Mouse (Mus musculus) heart, embryonic 13.5 days (tissue): ENCODE measurements at regions not wholly inside any gene's neighbourhood (a gene's known extent, or its start where the extent isn't known, plus 50 kb on each side); places are given as distances from the start of the nearest gene placed in this dataset.

Experiments
- ATAC-seq: fragments of 200-750 bp; cut with Nextera tagmentation; 2 replicates; pipeline ENCODE4 v1.8.0; 2017; ENCODE audit warnings: moderate TSS enrichment; ENCODE audit not compliant: insufficient number of reproducible peaks, low FRiP score, low TSS enrichment; ENCODE audit errors: extremely low read depth
- H3K27ac ChIP-seq: fragments of 300-500 bp; sonication (generic); replicated peaks from 2 replicates; pipeline ENCODE4 v1.5.1; 2015; ENCODE audit warnings: moderate library complexity, mild to moderate bottlenecking, inconsistent platforms
- H3K27me3 ChIP-seq: fragments of 300-500 bp; sonication (generic); replicated peaks from 2 replicates; pipeline ENCODE4 v1.6.1; 2015; ENCODE audit warnings: mild to moderate bottlenecking, inconsistent platforms
- H3K36me3 ChIP-seq: fragments of 300-500 bp; sonication (generic); 2 replicates; pipeline ENCODE4 v1.6.1; 2015; ENCODE audit warnings: mild to moderate bottlenecking, inconsistent platforms
- H3K4me1 ChIP-seq: fragments of 300-500 bp; sonication (generic); 2 replicates; pipeline ENCODE4 v1.6.1; 2015; ENCODE audit warnings: inconsistent platforms
- H3K4me2 ChIP-seq: fragments of 300-500 bp; sonication (generic); 2 replicates; pipeline ENCODE4 v1.6.1; 2015; ENCODE audit warnings: inconsistent platforms, mild to moderate bottlenecking, moderate library complexity
- H3K4me3 ChIP-seq: fragments of 300-500 bp; sonication (generic); 2 replicates; pipeline ENCODE4 v1.5.1; 2015; ENCODE audit warnings: moderate library complexity, mild to moderate bottlenecking, inconsistent platforms
- H3K9ac ChIP-seq: fragments of 300-500 bp; sonication (generic); 2 replicates; pipeline ENCODE4 v1.6.1; 2015; ENCODE audit warnings: inconsistent platforms, mild to moderate bottlenecking, moderate library complexity
- H3K9me3 ChIP-seq: fragments of 300-500 bp; sonication (generic); 2 replicates; pipeline ENCODE4 v1.6.1; 2016; ENCODE audit warnings: inconsistent platforms
- WGBS: fragments of 180-500 bp; shearing (Covaris S2); methylation state at CpG from one replicate; pipeline ENCODE4 v1.1.7; 2015; ENCODE audit warnings: mixed read lengths; 5-methylcytosine and 5-hydroxymethylcytosine counted together

DNA sequence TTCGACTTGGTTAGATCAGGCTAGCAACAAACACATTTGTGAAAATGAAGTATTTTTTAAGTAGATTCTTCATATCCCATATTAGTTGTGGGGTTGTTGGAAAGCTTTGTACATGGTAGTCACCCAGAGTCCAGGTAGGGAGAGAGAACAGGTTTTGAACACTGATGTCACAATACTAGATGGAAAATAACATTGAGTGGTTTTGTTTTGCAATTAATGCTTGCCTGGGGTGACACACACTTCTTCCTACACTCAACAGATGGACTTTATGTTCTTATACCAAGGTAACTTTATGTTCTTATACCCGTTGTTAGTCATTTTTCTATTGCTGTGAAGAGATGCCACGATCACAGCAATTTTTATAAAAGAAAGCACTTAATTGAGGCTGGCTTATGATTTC is 134.2 kb upstream of the Fam241a start:
- WGBS = 84% methylated on average over 3 of the region's 3 CpGs
- Histone ChIP-seq H3K4me1 (peaks cover 18% of the 10 kb centered on the region), H3K9ac (no peak overlapping the region), H3K9me3 (no peaks in the 10 kb centered on the region), H3K4me2 (no peak overlapping the region), H3K36me3 (no peaks in the 10 kb centered on the region), H3K4me3 (no peak overlapping the region), H3K27ac (no peak overlapping the region), H3K27me3 (no peaks in the 10 kb centered on the region)
- ATAC-seq = no peak

DNA sequence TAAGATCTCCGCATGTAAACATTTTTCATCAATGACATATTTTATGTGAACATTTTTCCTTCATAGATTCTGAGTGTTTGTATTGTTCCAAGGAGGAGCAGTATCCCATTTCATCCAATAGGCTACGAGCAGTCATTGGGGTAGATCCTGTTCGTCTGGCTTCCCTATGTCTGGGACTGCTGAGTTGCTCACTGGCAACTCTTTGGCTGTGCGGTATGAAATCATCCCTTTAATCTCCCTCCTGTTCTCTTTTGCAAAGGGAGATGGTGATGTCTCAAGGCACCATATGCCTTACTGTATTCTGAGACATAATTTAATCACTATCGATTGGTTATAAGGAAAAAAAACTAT is 133.4 kb upstream of the Fam241a start:
- Histone ChIP-seq H3K4me3 (no peak overlapping the region), H3K27me3 (no peaks in the 10 kb centered on the region), H3K4me1 (peaks cover 22% of the 10 kb centered on the region), H3K4me2 (no peak overlapping the region), H3K36me3 (no peaks in the 10 kb centered on the region), H3K9ac (no peak overlapping the region), H3K27ac (no peak overlapping the region), H3K9me3 (no peaks in the 10 kb centered on the region)
- ATAC-seq = no peak
- 83% methylated on average over 5 of the region's 5 CpGs for WGBS

DNA sequence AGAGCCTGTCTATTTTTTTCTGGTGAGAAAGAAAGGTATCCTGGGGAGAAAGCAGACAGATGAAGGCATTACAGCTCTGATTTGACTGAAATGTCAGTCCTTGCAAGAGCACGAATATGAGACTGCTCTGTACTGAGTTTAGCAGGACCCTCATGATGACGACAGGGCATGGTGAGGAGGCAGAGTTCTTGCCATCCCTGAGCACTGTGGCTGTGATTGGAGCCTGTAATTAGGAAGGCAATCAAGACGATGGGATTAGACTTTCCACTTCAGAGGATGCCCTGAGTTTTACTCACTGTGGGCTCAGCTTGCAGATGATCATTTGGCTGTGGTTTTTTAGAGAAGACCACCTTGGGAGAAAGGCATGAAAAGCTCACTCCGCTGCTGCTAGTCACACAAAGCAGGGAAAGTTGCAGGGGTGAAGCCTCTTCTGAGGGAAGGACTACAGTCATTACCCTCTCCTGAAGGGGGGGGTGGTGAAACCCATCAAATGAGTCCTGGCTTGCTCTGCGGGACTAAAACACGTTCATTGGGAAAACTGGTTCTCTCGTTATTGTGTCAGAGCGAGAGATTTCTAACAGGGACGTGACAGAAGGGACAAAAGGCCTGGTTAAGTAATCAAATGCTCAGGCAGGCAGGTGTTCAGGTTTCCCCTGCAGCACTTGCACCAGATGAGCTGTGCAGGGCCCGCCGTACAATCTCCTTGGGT is 132.9 kb upstream of the Fam241a start:
- no peaks in the 10 kb centered on the region for H3K27me3 ChIP-seq
- no peak for ATAC-seq
- H3K4me1 ChIP-seq = peaks cover 25% of the 10 kb centered on the region
- no peaks in the 10 kb centered on the region for H3K36me3 ChIP-seq
- H3K4me2 ChIP-seq = no peak overlapping the region
- H3K27ac ChIP-seq = no peak overlapping the region
- WGBS = 59% methylated on average over 11 of the region's 11 CpGs
- no peak overlapping the region for H3K4me3 ChIP-seq
- no peak overlapping the region for H3K9ac ChIP-seq
- no peaks in the 10 kb centered on the region for H3K9me3 ChIP-seq

DNA sequence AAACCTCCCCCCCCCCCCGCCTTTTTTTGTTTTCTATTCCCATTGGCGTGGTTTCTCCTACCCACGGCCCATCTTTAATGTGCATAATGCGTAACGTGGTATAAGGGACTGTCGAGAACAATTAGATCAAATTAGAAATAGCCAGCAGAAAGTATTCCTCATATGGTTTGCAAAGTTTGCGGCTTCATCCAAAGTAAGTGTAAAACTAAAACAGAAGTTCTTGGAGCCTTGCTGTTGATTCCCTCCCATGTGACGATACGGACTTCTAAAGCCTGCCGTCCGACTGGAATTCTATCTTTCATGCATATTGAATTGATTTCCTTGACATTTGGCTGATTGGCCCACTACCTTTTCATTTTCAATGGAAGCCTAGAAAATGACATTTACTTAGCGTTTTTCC is 128.7 kb upstream of the Fam241a start:
- Histone ChIP-seq H3K4me3 (no peak overlapping the region), H3K27ac (peak overlapping the region; percentile 62; the same call in 1 of the 2 replicates), H3K9me3 (no peaks in the 10 kb centered on the region), H3K36me3 (no peaks in the 10 kb centered on the region), H3K27me3 (no peaks in the 10 kb centered on the region), H3K4me1 (peaks cover 19% of the 10 kb centered on the region), H3K4me2 (no peak overlapping the region), H3K9ac (no peak overlapping the region)
- WGBS = 88% methylated on average over 12 of the region's 12 CpGs
- no peak for ATAC-seq

DNA sequence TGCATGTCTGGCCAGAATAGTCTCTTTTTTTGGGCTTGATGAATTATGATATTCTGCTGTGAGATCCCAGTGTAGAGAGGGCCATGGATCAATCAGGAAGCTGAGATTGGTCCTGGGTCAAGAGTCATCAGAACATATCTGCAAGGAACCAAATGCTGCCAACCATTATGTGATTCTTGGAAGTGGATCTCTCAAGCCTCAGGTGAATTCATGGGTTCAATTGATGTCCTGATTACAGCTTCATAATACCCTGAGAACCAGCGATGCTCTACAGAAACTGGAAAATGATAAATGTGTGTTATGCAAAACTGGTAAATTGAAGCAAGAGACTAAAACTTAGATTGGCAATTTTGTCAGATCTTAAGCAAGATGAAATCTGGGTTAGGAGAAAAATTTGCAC is 118.8 kb upstream of the Fam241a start:
- no peak overlapping the region for H3K4me2 ChIP-seq
- H3K9ac ChIP-seq = no peak overlapping the region
- H3K4me1 ChIP-seq = no peaks in the 10 kb centered on the region
- H3K27ac ChIP-seq = no peak overlapping the region
- H3K4me3 ChIP-seq = no peak overlapping the region
- 76% methylated on average over 1 of the region's 1 CpGs for WGBS
- no peaks in the 10 kb centered on the region for H3K36me3 ChIP-seq
- no peaks in the 10 kb centered on the region for H3K27me3 ChIP-seq
- no peak for ATAC-seq
- H3K9me3 ChIP-seq = no peaks in the 10 kb centered on the region

DNA sequence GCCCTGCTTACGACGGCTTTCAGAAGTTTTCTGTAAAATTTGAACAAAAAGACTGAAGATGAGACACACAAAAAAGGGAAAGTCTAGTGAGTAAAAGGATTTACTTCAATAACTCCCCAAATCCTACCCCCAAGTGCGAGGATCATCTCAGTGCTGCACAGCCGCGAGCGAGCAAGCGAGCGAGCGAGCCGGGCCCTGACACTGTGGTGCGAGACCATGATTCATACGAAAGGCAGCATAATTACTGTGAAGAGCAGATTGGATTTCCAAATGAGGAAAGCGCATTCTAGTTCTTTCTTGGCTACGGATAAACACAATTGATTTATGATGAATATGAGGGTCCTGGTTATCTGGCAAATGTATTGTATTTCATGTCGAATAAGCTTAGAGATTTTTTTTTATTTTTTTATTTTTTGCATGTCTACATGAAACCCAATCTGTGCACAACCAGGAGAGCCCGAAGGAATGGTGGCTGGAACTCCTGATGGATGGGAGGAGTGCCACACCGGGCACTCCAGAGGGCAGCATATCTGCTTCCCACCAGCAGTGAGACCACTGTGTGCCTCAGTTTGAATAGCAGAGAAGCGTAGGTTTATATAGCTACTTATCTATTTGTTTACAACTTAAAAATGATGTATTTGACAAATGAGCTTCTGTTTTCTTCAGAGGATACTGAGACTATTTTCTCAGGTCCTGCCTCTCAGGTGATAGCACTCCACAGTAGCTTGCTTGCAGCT is 106.9 kb upstream of the Fam241a start:
- no peak overlapping the region for H3K4me3 ChIP-seq
- H3K27ac ChIP-seq = no peak overlapping the region
- H3K4me2 ChIP-seq = no peak overlapping the region
- no peaks in the 10 kb centered on the region for H3K9me3 ChIP-seq
- no peaks in the 10 kb centered on the region for H3K4me1 ChIP-seq
- H3K36me3 ChIP-seq = no peaks in the 10 kb centered on the region
- 82% methylated on average over 18 of the region's 18 CpGs for WGBS
- ATAC-seq = no peak
- no peak overlapping the region for H3K9ac ChIP-seq
- H3K27me3 ChIP-seq = no peaks in the 10 kb centered on the region

DNA sequence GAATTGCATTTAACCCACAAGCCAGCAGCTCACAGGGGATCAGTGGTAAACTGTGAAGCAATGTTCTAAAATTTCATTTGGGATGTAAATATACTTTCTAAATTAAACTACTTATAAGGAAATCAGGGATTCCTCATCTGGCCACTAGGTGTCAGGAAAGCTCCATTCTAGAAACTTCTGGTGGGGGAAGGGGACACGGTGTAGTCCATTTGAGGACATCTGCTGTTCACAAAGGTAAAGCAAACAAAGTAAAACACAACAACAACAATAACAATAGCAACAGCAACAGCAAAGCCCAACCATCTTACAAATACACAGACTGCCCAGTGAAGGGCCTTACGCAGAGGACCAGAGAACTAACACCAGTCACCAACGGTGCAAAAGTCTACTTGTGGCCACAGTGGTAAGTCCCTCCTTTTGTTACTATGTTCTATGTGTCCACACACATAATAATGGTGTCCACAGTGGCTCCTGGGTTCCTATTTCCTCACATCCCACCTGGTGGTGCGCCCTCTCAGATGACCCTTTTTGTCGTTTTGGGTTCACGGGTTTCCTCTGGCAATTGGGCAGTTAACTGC is 105.9 kb upstream of the Fam241a start:
- no peak overlapping the region for H3K4me2 ChIP-seq
- no peaks in the 10 kb centered on the region for H3K27me3 ChIP-seq
- H3K36me3 ChIP-seq = no peaks in the 10 kb centered on the region
- no peaks in the 10 kb centered on the region for H3K4me1 ChIP-seq
- no peak overlapping the region for H3K9ac ChIP-seq
- H3K4me3 ChIP-seq = no peak overlapping the region
- no peak for ATAC-seq
- no peaks in the 10 kb centered on the region for H3K9me3 ChIP-seq
- 75% methylated on average over 6 of the region's 6 CpGs for WGBS
- H3K27ac ChIP-seq = no peak overlapping the region

DNA sequence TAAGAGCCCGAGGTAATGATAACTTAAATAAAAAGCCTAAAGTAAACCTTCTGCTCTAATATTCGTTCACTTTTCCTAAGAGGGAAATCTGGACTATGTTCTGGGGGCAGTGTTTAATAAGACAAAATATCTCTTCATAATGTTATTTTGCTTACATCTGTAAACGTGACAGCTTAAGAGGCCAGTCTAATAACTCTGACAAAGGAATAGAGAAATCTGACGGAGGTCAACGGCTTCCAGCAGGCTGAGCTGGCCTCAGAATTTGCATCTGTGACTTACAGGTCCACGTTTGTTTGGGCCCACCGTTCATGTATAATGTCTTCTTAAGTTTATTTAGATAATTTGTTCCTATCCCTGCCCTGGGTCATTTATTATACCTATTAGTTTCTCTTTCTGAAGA is 99.6 kb upstream of the Fam241a start:
- 66% methylated on average over 7 of the region's 7 CpGs for WGBS
- ATAC-seq = no peak

DNA sequence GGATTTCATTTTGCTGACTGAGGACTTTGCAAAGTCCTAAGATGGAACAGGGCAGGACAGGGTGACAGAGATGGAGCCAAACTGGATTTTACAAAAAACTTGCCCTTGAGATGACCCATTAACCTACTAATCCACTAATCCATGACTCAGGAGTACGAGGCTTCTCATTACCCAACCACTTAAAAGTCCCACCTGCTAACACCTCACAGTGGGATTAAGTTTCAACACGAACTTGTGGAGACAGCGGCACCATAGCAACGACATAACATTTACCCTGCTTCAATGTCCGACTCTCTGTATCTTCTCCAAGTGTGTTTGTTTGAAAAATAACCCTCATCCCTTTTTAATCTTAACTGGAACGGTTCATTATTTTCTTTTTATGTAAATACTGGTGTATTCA is 91.5 kb upstream of the Fam241a start:
- no peak overlapping the region for H3K4me2 ChIP-seq
- H3K9me3 ChIP-seq = no peaks in the 10 kb centered on the region
- no peak overlapping the region for H3K27ac ChIP-seq
- WGBS = 42% methylated on average over 6 of the region's 6 CpGs
- no peaks in the 10 kb centered on the region for H3K4me1 ChIP-seq
- H3K27me3 ChIP-seq = no peaks in the 10 kb centered on the region
- ATAC-seq = no peak
- no peak overlapping the region for H3K9ac ChIP-seq
- H3K36me3 ChIP-seq = no peaks in the 10 kb centered on the region
- no peak overlapping the region for H3K4me3 ChIP-seq

More for the DNA sequence above, 99.6 kb upstream of the Fam241a start:
- Histone ChIP-seq H3K4me2 (no peak overlapping the region), H3K27me3 (no peaks in the 10 kb centered on the region), H3K9me3 (no peaks in the 10 kb centered on the region), H3K4me3 (no peak overlapping the region), H3K4me1 (0 out of 2 replicates have a peak, but pooled peaks cover 4% of the 10 kb centered on the region), H3K27ac (no peak overlapping the region), H3K9ac (no peak overlapping the region), H3K36me3 (no peaks in the 10 kb centered on the region)

DNA sequence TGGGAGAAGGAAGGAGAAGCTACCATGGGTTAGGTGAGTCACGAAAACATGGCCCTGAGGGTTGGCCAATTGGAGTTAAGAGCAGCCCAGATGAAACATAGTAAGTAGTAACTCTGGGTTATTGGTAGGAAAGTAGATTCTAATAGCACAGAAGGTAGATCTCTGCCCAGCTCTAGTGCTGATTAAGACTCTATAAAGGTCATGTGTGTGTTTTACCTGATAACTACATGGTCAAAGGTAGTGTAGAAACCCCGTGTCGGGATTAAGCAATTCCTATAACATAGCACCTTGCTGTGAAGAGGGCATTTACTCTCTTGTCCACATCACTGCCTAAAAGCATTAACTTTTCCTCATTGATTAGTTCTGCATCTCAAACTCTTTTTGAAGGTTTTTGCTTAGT is 89.0 kb upstream of the Fam241a start:
- 89% methylated on average over 3 of the region's 3 CpGs for WGBS
- no peaks in the 10 kb centered on the region for H3K4me1 ChIP-seq
- H3K27me3 ChIP-seq = no peaks in the 10 kb centered on the region
- no peaks in the 10 kb centered on the region for H3K36me3 ChIP-seq
- no peak overlapping the region for H3K4me3 ChIP-seq
- no peak overlapping the region for H3K27ac ChIP-seq
- no peak for ATAC-seq
- no peaks in the 10 kb centered on the region for H3K9me3 ChIP-seq
- no peak overlapping the region for H3K4me2 ChIP-seq
- no peak overlapping the region for H3K9ac ChIP-seq

DNA sequence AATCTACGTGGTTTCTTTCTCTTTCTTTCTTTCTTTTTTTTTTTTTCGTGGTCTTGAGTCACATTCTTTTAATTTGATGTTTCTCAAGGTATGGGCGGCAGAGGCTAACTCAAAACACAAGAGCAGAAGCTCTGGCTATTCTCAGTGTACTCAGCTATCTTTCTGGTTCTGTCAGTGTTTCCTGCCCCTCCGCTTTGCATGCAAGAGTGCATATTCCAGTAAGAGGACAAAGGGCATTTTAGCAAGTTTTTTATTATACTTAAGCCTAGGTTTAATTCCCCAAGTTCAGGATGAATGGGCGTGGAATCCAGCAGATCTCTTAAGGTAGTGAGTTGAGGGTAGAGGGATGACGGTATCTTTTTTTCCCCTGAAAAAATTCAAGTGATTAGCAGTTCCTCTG is 81.1 kb upstream of the Fam241a start:
- Histone ChIP-seq H3K9me3 (no peaks in the 10 kb centered on the region), H3K27ac (no peak overlapping the region), H3K36me3 (no peaks in the 10 kb centered on the region), H3K4me3 (no peak overlapping the region), H3K4me2 (no peak overlapping the region), H3K27me3 (no peaks in the 10 kb centered on the region), H3K9ac (no peak overlapping the region), H3K4me1 (no peaks in the 10 kb centered on the region; the same call in 1 of the 2 replicates)
- 49% methylated on average over 6 of the region's 6 CpGs for WGBS
- no peak for ATAC-seq

DNA sequence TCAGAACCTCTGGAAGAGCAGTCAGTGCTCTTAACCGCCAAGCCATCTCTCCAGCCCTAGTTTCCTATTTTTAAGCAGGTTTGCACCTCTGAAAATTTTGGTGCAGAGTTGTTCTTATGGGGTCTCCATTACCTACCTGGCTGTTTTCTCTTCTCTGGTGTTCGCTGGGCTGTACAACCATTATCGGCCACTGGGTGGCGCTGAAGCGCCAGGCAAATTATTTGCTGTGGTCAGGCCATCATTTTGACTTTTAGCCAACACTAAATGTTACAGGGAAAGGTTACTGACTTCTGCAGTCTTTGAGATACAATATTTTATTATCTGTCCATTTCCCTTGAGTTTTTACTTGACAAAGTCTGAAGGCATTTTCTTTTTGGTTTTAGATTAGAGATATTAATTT is 74.8 kb upstream of the Fam241a start:
- ATAC-seq = no peak
- no peak overlapping the region for H3K4me2 ChIP-seq
- H3K9ac ChIP-seq = no peak overlapping the region
- no peaks in the 10 kb centered on the region for H3K36me3 ChIP-seq
- 4% methylated on average over 5 of the region's 5 CpGs for WGBS
- no peak overlapping the region for H3K4me3 ChIP-seq
- no peak overlapping the region for H3K27ac ChIP-seq
- no peaks in the 10 kb centered on the region for H3K27me3 ChIP-seq
- H3K4me1 ChIP-seq = no peaks in the 10 kb centered on the region
- no peaks in the 10 kb centered on the region for H3K9me3 ChIP-seq
